Mouse (Mus musculus) heart, embryonic 12.5 days (tissue): ENCODE data around the gene Scn4b. TPM values are rescaled to one million over a fixed set of nuclear protein-coding genes. Genes with fewer than 3 reads are reported as not detected.
A peak's percentile ranks its signal among the peaks of the same experiment; 100 is the strongest.

Experiments
- ATAC-seq: fragments of 200-750 bp; cut with Nextera tagmentation; 2 replicates; pipeline ENCODE4 v1.8.0; 2017; ENCODE audit warnings: moderate TSS enrichment, moderate library complexity; ENCODE audit not compliant: insufficient number of reproducible peaks, low FRiP score
- H3K27ac ChIP-seq: fragments of 300-500 bp; sonication (generic); 2 replicates; pipeline ENCODE4 v1.5.1; 2016; ENCODE audit warnings: mild to moderate bottlenecking, moderate library complexity; ENCODE audit not compliant: poor library complexity, severe bottlenecking
- H3K27me3 ChIP-seq: fragments of 300-500 bp; sonication (generic); replicated peaks from 2 replicates; pipeline ENCODE4 v1.6.1; 2016; ENCODE audit warnings: mild to moderate bottlenecking, moderate library complexity
- H3K36me3 ChIP-seq: fragments of 300-500 bp; sonication (generic); 2 replicates; pipeline ENCODE4 v1.6.1; 2016; ENCODE audit warnings: mild to moderate bottlenecking, moderate library complexity
- H3K4me1 ChIP-seq: fragments of 300-500 bp; sonication (generic); replicated peaks from 2 replicates; pipeline ENCODE4 v1.6.1; 2016; ENCODE audit warnings: mild to moderate bottlenecking
- H3K4me2 ChIP-seq: fragments of 300-500 bp; sonication (generic); 2 replicates; pipeline ENCODE4 v1.6.1; 2016; ENCODE audit warnings: mild to moderate bottlenecking, moderate library complexity
- H3K4me3 ChIP-seq: fragments of 300-500 bp; sonication (generic); 2 replicates; pipeline ENCODE4 v1.5.1; 2016; ENCODE audit warnings: mild to moderate bottlenecking
- H3K9ac ChIP-seq: fragments of 300-500 bp; sonication (generic); 2 replicates; pipeline ENCODE4 v1.6.1; 2016; ENCODE audit warnings: mild to moderate bottlenecking, moderate library complexity
- H3K9me3 ChIP-seq: fragments of 300-500 bp; sonication (generic); replicated peaks from 2 replicates; pipeline ENCODE4 v1.6.1; 2016; ENCODE audit warnings: mild to moderate bottlenecking, moderate library complexity
- WGBS: fragments of 180-500 bp; shearing (Covaris S2); methylation state at CpG from one replicate; pipeline ENCODE4 v1.1.7; 2016; 5-methylcytosine and 5-hydroxymethylcytosine counted together
- polyA plus RNA-seq: library from polyadenylated mRNA; unstranded; fragments of >200 nt; fragmentation: Nextera tagmentation; extraction: Ambion mirVana; gene quantifications from 2 replicates; pipeline ENCODE4 v1.2.1, GENCODE M21; 2016

The Scn4b gene
- polyA plus RNA-seq, 1 experiment from 2014 or later, result 0.91 TPM

DNA sequence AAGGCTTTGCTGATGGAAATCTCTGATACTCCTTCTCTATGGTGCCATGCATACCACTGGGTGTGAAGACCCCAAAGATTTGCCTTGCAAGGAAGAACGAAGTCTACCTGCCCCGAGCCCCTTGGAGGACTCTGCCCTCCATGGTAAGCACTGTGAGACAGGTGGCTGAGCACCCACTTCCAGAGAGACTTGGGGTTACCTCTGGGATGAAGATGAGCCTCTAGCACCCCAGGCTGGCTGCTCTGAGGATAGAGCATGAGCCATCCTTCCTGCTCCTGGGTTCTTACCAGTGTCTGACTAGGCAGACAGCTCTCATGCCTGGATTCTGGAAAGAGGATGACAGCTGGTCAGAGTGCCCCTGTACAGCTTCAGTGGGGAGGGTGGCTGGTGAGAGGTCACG, 8.1 kb upstream of the Scn4b start:
- no peak overlapping the region for H3K9ac ChIP-seq
- H3K4me2 ChIP-seq, result no peak overlapping the region
- no peaks in the 10 kb centered on the region for H3K9me3 ChIP-seq
- H3K4me3 ChIP-seq, result no peak overlapping the region
- 70% methylated on average over 3 of the region's 3 CpGs for WGBS
- H3K27me3 ChIP-seq, result peaks cover 45% of the 10 kb centered on the region
- no peaks in the 10 kb centered on the region for H3K36me3 ChIP-seq
- no peaks in the 10 kb centered on the region for H3K4me1 ChIP-seq
- no peak overlapping the region for H3K27ac ChIP-seq
- no peak for ATAC-seq

- Histone ChIP-seq H3K36me3 (no peaks in the 10 kb centered on the region), H3K9me3 (no peaks in the 10 kb centered on the region), H3K4me1 (peaks cover 31% of the 10 kb centered on the region), H3K27ac (no peak overlapping the region), H3K4me2 (no peak overlapping the region), H3K27me3 (peaks cover 60% of the 10 kb centered on the region), H3K4me3 (no peak overlapping the region), H3K9ac (no peak overlapping the region)
- WGBS, result 25% methylated on average over 5 of the region's 5 CpGs
- ATAC-seq, result no peak
These were observed 4.5 kb upstream of the Scn4b start for GRCm38 (mm10) chr9:45133484-45134310.

DNA sequence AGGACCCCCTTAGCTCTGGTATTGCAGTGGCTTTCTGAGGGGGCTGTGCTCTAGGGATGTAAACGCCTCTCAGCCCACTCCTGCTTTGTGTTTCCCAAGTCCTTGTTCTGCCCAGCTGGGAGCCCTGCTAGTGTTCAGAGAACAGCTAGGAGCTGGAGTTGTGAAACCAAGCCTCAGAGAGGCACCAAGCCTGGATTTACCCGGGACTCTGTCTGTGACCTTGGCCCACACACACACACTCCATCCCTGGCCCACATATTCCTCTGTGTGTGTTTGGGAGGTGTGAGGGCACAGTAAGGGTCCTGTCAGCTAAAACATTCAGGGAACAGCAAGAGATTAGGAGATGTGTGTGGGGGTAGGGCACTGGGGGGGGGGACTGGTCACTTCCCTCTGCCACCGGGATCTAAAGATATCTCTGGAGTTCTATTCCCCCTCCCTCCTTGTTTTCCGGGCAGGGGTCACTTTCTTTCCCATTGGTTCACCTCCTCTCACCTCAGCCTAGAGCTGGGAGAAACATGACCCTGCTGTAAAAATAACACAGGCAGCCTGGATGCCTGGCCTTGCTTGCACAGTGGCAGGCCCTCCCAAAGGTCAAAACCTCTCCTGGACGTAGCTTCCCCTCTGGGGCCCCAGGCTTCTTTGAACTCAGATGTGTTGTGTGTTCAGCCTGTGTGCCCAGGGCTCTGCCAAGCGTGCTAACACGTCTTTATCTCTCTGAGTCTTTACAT, 1.6 kb upstream of the Scn4b start:
- peak overlapping the region; percentile 23; the same call in 1 of the 2 replicates for H3K4me2 ChIP-seq
- H3K4me1 ChIP-seq, result peaks cover 46% of the 10 kb centered on the region
- ATAC-seq, result peak; percentile 26; the same call in 1 of the 2 replicates
- H3K27ac ChIP-seq, result peak overlapping the region; percentile 61; the same call in 1 of the 2 replicates
- H3K9ac ChIP-seq, result 0 out of 2 replicates have a peak overlapping the region, but pooled peaks have one; percentile 2
- no peaks in the 10 kb centered on the region for H3K36me3 ChIP-seq
- no peaks in the 10 kb centered on the region for H3K9me3 ChIP-seq
- H3K27me3 ChIP-seq, result peaks cover 70% of the 10 kb centered on the region
- H3K4me3 ChIP-seq, result no peak overlapping the region
- 11% methylated on average over 7 of the region's 7 CpGs for WGBS

- H3K27me3 ChIP-seq, result peaks cover 84% of the 10 kb centered on the region
- H3K9ac ChIP-seq, result peak overlapping the region; percentile 58
- H3K9me3 ChIP-seq, result no peaks in the 10 kb centered on the region
- H3K4me3 ChIP-seq, result peak overlapping the region; percentile 54
- WGBS, result 3% methylated on average over 7 of the region's 7 CpGs
- H3K36me3 ChIP-seq, result no peaks in the 10 kb centered on the region
- no peak for ATAC-seq
- H3K27ac ChIP-seq, result no peak overlapping the region
- peak overlapping the region; percentile 80 for H3K4me2 ChIP-seq
- peaks cover 47% of the 10 kb centered on the region for H3K4me1 ChIP-seq
These were observed 887 bp downstream of the Scn4b start for GRCm38 (mm10) chr9:45139082-45139481.

- 65% methylated on average over 7 of the region's 7 CpGs for WGBS
- no peak overlapping the region for H3K4me2 ChIP-seq
- H3K9me3 ChIP-seq, result no peaks in the 10 kb centered on the region
- H3K4me1 ChIP-seq, result peaks cover 43% of the 10 kb centered on the region
- H3K27ac ChIP-seq, result no peak overlapping the region
- no peaks in the 10 kb centered on the region for H3K36me3 ChIP-seq
- no peak for ATAC-seq
- H3K9ac ChIP-seq, result no peak overlapping the region
- H3K27me3 ChIP-seq, result peaks cover 84% of the 10 kb centered on the region
- H3K4me3 ChIP-seq, result no peak overlapping the region
These were observed 2.8 kb downstream of the Scn4b start for GRCm38 (mm10) chr9:45140945-45141344.

- no peak overlapping the region for H3K4me3 ChIP-seq
- H3K9ac ChIP-seq, result no peak overlapping the region
- peaks cover 93% of the 10 kb centered on the region for H3K27me3 ChIP-seq
- no peaks in the 10 kb centered on the region for H3K36me3 ChIP-seq
- no peak overlapping the region for H3K4me2 ChIP-seq
- 53% methylated on average over 3 of the region's 3 CpGs for WGBS
- peaks cover 26% of the 10 kb centered on the region for H3K4me1 ChIP-seq
- H3K9me3 ChIP-seq, result no peaks in the 10 kb centered on the region
- no peak for ATAC-seq
- H3K27ac ChIP-seq, result no peak overlapping the region
These were observed 4.5 kb downstream of the Scn4b start for GRCm38 (mm10) chr9:45142686-45143085.

- Histone ChIP-seq H3K27me3 (peaks cover 92% of the 10 kb centered on the region), H3K27ac (no peak overlapping the region), H3K4me1 (peaks cover 10% of the 10 kb centered on the region; the same call in 1 of the 2 replicates), H3K9me3 (no peaks in the 10 kb centered on the region), H3K9ac (peak overlapping the region; percentile 16; the same call in 1 of the 2 replicates), H3K4me3 (peak overlapping the region; percentile 31), H3K36me3 (no peaks in the 10 kb centered on the region), H3K4me2 (peak overlapping the region; percentile 82)
- no peak for ATAC-seq
- 6% methylated on average over 27 of the region's 27 CpGs for WGBS
These were observed 7.5 kb downstream of the Scn4b start for GRCm38 (mm10) chr9:45145533-45146266.

- no peaks in the 10 kb centered on the region for H3K36me3 ChIP-seq
- H3K4me2 ChIP-seq, result peak overlapping the region; percentile 82
- WGBS, result 2% methylated on average over 5 of the region's 5 CpGs
- no peaks in the 10 kb centered on the region for H3K9me3 ChIP-seq
- H3K27me3 ChIP-seq, result peaks cover 90% of the 10 kb centered on the region
- no peak overlapping the region for H3K27ac ChIP-seq
- peak overlapping the region; percentile 31 for H3K4me3 ChIP-seq
- no peak for ATAC-seq
- H3K4me1 ChIP-seq, result peaks cover 8% of the 10 kb centered on the region; the same call in 1 of the 2 replicates
- H3K9ac ChIP-seq, result peak overlapping the region; percentile 16; the same call in 1 of the 2 replicates
These were observed 8.0 kb downstream of the Scn4b start for GRCm38 (mm10) chr9:45146267-45146597.

DNA sequence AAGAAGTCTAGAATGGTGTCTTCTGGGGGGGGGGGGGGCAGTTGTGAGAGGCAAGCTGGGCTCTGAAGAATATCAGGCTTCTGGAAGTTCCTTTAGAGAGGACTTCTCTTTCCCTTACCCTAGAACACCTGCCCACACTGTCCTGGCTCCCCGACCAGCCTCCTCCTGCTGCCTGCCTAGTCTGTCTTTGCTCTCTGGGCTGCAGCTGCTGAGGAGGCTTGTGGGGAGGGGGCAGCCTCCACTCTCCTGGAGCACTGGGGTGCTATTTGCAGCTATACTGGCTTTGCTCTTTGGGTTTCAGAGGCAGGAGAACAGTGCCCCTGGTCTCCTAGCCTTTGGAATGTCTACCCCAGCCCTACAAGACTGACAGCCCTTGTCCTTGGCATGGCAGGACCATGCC, 12.7 kb downstream of the Scn4b start:
- 56% methylated on average over 1 of the region's 1 CpGs for WGBS
- H3K9me3 ChIP-seq, result no peaks in the 10 kb centered on the region
- peaks cover 62% of the 10 kb centered on the region for H3K27me3 ChIP-seq
- no peak for ATAC-seq
- H3K27ac ChIP-seq, result no peak overlapping the region
- H3K4me1 ChIP-seq, result no peaks in the 10 kb centered on the region
- H3K9ac ChIP-seq, result no peak overlapping the region
- H3K4me2 ChIP-seq, result no peak overlapping the region
- H3K36me3 ChIP-seq, result no peaks in the 10 kb centered on the region
- H3K4me3 ChIP-seq, result no peak overlapping the region

- H3K4me3 ChIP-seq, result no peak overlapping the region
- H3K4me1 ChIP-seq, result no peaks in the 10 kb centered on the region
- no peak overlapping the region for H3K27ac ChIP-seq
- H3K4me2 ChIP-seq, result no peak overlapping the region
- H3K9me3 ChIP-seq, result peaks cover 7% of the 10 kb centered on the region; the same call in 1 of the 2 replicates
- WGBS, result 70% methylated on average over 7 of the region's 7 CpGs
- peaks cover 42% of the 10 kb centered on the region for H3K27me3 ChIP-seq
- H3K9ac ChIP-seq, result no peak overlapping the region
- ATAC-seq, result no peak
- no peaks in the 10 kb centered on the region for H3K36me3 ChIP-seq
These were observed 15.2 kb downstream of the Scn4b start for GRCm38 (mm10) chr9:45153361-45153760.

- H3K4me1 ChIP-seq, result no peaks in the 10 kb centered on the region
- H3K27me3 ChIP-seq, result 0 out of 2 replicates have a peak, but pooled peaks cover 4% of the 10 kb centered on the region
- no peak overlapping the region for H3K9ac ChIP-seq
- no peak overlapping the region for H3K27ac ChIP-seq
- H3K4me3 ChIP-seq, result no peak overlapping the region
- peaks cover 10% of the 10 kb centered on the region; the same call in 1 of the 2 replicates for H3K9me3 ChIP-seq
- WGBS, result 62% methylated on average over 5 of the region's 5 CpGs
- no peak overlapping the region for H3K4me2 ChIP-seq
- ATAC-seq, result no peak
- H3K36me3 ChIP-seq, result no peaks in the 10 kb centered on the region
These were observed 29.7 kb downstream of the Scn4b start for GRCm38 (mm10) chr9:45167903-45168302.
